Mouse (Mus musculus): ENCODE results near the gene Txnip. TPM values are rescaled to one million over a fixed set of nuclear protein-coding genes. Genes with fewer than 3 reads are reported as not detected.
A peak's percentile ranks its signal among the peaks of the same experiment; 100 is the strongest.

The Txnip gene
- total RNA-seq, 1 experiment, result 128 TPM

- no peaks in the 10 kb centered on the region for H3K9me3 ChIP-seq (ENCODE audit: control insufficient read depth, insufficient read depth, low read depth, low read length)
- H3K36me3 ChIP-seq (ENCODE audit: control insufficient read depth, insufficient read depth, low read length, poor library complexity, severe bottlenecking), result no peaks in the 10 kb centered on the region
- in situ Hi-C loops (cut with MboI; ENCODE audit: low sequenced_read_pairs in 2 of 2, unreplicated experiment in 2 of 2), result no loop called here
- H3K9ac ChIP-seq (ENCODE audit: insufficient read depth, low read depth, low read length, poor library complexity, severe bottlenecking), result peak overlapping the region; percentile 56
- H3K4me1 ChIP-seq (ENCODE audit: control insufficient read depth in 2 of 2, insufficient read depth in 2 of 2, low read length in 2 of 2, poor library complexity in 1 of 2), result peaks cover 4 to 14% of the 10 kb centered on the region in 2 experiments
- no peak overlapping the region for H3K27ac ChIP-seq (ENCODE audit: insufficient read depth, low read depth, low read length, poor library complexity, severe bottlenecking)
- TF ChIP-seq ZC3H11A (IDR thresholded peaks at IDR 0.05; ENCODE audit: borderline replicate concordance, low read depth, low read length), result no peak
- TF ChIP-seq HCFC1 (IDR thresholded peaks at IDR 0.05; ENCODE audit: borderline replicate concordance, insufficient read depth, low read length), result no peak
- no peak for TF ChIP-seq MAFK (IDR thresholded peaks at IDR 0.05; ENCODE audit: insufficient read depth, low read depth, low read length)
- TF ChIP-seq ZNF384 (IDR thresholded peaks at IDR 0.05; ENCODE audit: low read depth, low read length), result no peak
- TF ChIP-seq CHD2 (IDR thresholded peaks at IDR 0.05; ENCODE audit: low read depth, low read length), result no peak
- H3K4me3 ChIP-seq (ENCODE audit: insufficient read depth in 1 of 2, low read depth in 1 of 2, low read length in 2 of 2, poor library complexity in 1 of 2, severe bottlenecking in 1 of 2), result peak overlapping the region; percentile 65 to 71
- DNase-seq (ENCODE audit: low read depth, low spot score), result no peak
Measured at GRCm38 (mm10) chr3:96598156-96599068, 40.7 kb downstream of the Txnip start.

GRCm38 (mm10) chr3:96599069-96599393 lies 41.3 kb downstream of the Txnip start:
- Histone ChIP-seq H3K36me3 (ENCODE audit: control insufficient read depth, insufficient read depth, low read length, poor library complexity, severe bottlenecking) (no peaks in the 10 kb centered on the region), H3K27ac (ENCODE audit: insufficient read depth, low read depth, low read length, poor library complexity, severe bottlenecking) (no peak overlapping the region)

DNA sequence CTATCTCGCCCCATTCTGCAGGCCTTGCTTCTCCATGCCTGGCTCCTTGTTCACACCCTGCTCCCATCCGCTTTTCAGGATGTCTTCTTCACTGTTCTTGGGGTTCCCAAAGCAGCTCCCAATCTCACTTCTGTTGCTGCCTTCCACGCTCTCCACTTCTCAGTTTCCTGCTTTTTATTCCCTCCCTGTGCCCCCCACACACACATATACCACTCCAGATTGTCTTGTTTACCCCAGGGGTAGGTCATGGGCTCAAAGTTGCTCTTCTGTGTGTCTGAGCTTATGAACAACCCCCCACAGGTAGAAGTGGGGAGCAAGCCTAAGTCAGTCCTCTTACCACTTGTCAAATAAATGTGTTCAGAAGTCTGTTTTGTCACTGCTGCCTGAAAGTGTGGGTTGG lies 41.7 kb downstream of the Txnip start:
- TF ChIP-seq CHD2 (IDR thresholded peaks at IDR 0.05; ENCODE audit: low read depth, low read length) (no peak), ZNF384 (IDR thresholded peaks at IDR 0.05; ENCODE audit: low read depth, low read length) (no peak), ZC3H11A (IDR thresholded peaks at IDR 0.05; ENCODE audit: borderline replicate concordance, low read depth, low read length) (no peak), MAFK (IDR thresholded peaks at IDR 0.05; ENCODE audit: insufficient read depth, low read depth, low read length) (no peak), HCFC1 (IDR thresholded peaks at IDR 0.05; ENCODE audit: borderline replicate concordance, insufficient read depth, low read length) (no peak)
- in situ Hi-C loops (cut with MboI; ENCODE audit: low sequenced_read_pairs in 2 of 2, unreplicated experiment in 2 of 2), result no loop called here
- H3K27ac ChIP-seq (ENCODE audit: insufficient read depth, low read depth, low read length, poor library complexity, severe bottlenecking), result no peak overlapping the region

More at GRCm38 (mm10) chr3:96599069-96599393, 41.3 kb downstream of the Txnip start:
- TF ChIP-seq CHD2 (IDR thresholded peaks at IDR 0.05; ENCODE audit: low read depth, low read length), result no peak
- TF ChIP-seq HCFC1 (IDR thresholded peaks at IDR 0.05; ENCODE audit: borderline replicate concordance, insufficient read depth, low read length), result no peak
- no peak for TF ChIP-seq ZC3H11A (IDR thresholded peaks at IDR 0.05; ENCODE audit: borderline replicate concordance, low read depth, low read length)
- no peak for TF ChIP-seq ZNF384 (IDR thresholded peaks at IDR 0.05; ENCODE audit: low read depth, low read length)
- TF ChIP-seq MAFK (IDR thresholded peaks at IDR 0.05; ENCODE audit: insufficient read depth, low read depth, low read length), result no peak
- Histone ChIP-seq H3K9me3 (ENCODE audit: control insufficient read depth, insufficient read depth, low read depth, low read length) (no peaks in the 10 kb centered on the region), H3K9ac (ENCODE audit: insufficient read depth, low read depth, low read length, poor library complexity, severe bottlenecking) (no peak overlapping the region), H3K4me1 (ENCODE audit: control insufficient read depth in 2 of 2, insufficient read depth in 2 of 2, low read length in 2 of 2, poor library complexity in 1 of 2) (peaks cover 4 to 14% of the 10 kb centered on the region in 2 experiments), H3K4me3 (ENCODE audit: insufficient read depth in 1 of 2, low read depth in 1 of 2, low read length in 2 of 2, poor library complexity in 1 of 2, severe bottlenecking in 1 of 2) (peak overlapping the region in 1 of 2 experiments; percentile 71; a peak in 1 of 4 replicates)
- no peak for DNase-seq (ENCODE audit: low read depth, low spot score)
- in situ Hi-C loops (cut with MboI; ENCODE audit: low sequenced_read_pairs in 2 of 2, unreplicated experiment in 2 of 2), result no loop called here

GRCm38 (mm10) chr3:96600639-96601250 lies 43.0 kb downstream of the Txnip start, which contains the start of gene Lix1l:
Gene Lix1l (plus strand): TSS chr3:96601149.
- H3K9me3 ChIP-seq (ENCODE audit: control insufficient read depth, insufficient read depth, low read depth, low read length), result no peaks in the 10 kb centered on the region
- H3K27ac ChIP-seq (ENCODE audit: insufficient read depth, low read depth, low read length, poor library complexity, severe bottlenecking), result no peak within 1 kb of the TSS
- H3K4me3 ChIP-seq (ENCODE audit: insufficient read depth in 1 of 2, low read depth in 1 of 2, low read length in 2 of 2, poor library complexity in 1 of 2, severe bottlenecking in 1 of 2), result peak within 1 kb of the TSS; percentile 68 to 82
- no peaks in the 10 kb centered on the region for H3K36me3 ChIP-seq (ENCODE audit: control insufficient read depth, insufficient read depth, low read length, poor library complexity, severe bottlenecking)
- H3K9ac ChIP-seq (ENCODE audit: insufficient read depth, low read depth, low read length, poor library complexity, severe bottlenecking), result peak within 1 kb of the TSS; percentile 70; the same call in 1 of the 2 replicates
- DNase-seq (ENCODE audit: low read depth, low spot score), result peak; percentile 97
- in situ Hi-C loops (cut with MboI; ENCODE audit: low sequenced_read_pairs in 2 of 2, unreplicated experiment in 2 of 2), result no loop called here
- TF ChIP-seq CHD2 (IDR thresholded peaks at IDR 0.05; ENCODE audit: low read depth, low read length), result peak; percentile 69
- no peak for TF ChIP-seq HCFC1 (IDR thresholded peaks at IDR 0.05; ENCODE audit: borderline replicate concordance, insufficient read depth, low read length)
- H3K4me1 ChIP-seq (ENCODE audit: control insufficient read depth in 2 of 2, insufficient read depth in 2 of 2, low read length in 2 of 2, poor library complexity in 1 of 2), result peaks cover 4 to 11% of the 10 kb centered on the region in 2 experiments; a peak in 3 of 4 replicates

More for the DNA sequence above, 41.7 kb downstream of the Txnip start:
- H3K36me3 ChIP-seq (ENCODE audit: control insufficient read depth, insufficient read depth, low read length, poor library complexity, severe bottlenecking), result no peaks in the 10 kb centered on the region
- H3K4me3 ChIP-seq (ENCODE audit: insufficient read depth in 1 of 2, low read depth in 1 of 2, low read length in 2 of 2, poor library complexity in 1 of 2, severe bottlenecking in 1 of 2), result no peak overlapping the region
- no peak for DNase-seq (ENCODE audit: low read depth, low spot score)
- H3K9ac ChIP-seq (ENCODE audit: insufficient read depth, low read depth, low read length, poor library complexity, severe bottlenecking), result no peak overlapping the region
- peaks cover 4 to 14% of the 10 kb centered on the region in 2 experiments for H3K4me1 ChIP-seq (ENCODE audit: control insufficient read depth in 2 of 2, insufficient read depth in 2 of 2, low read length in 2 of 2, poor library complexity in 1 of 2)
- no peaks in the 10 kb centered on the region for H3K9me3 ChIP-seq (ENCODE audit: control insufficient read depth, insufficient read depth, low read depth, low read length)

Data from ES-E14 (cell line).